Mouse (Mus musculus) ES-CJ7 (cell line): ENCODE results near the gene Phactr4.

Experiments used
- DNase-seq: peaks from one replicate; pipeline ENCODE4 v3.0.0; 2011; ENCODE audit warnings: low read depth, low spot score

Phactr4 gene

GRCm38 (mm10) chr4:132332880-132333279 is 89.4 kb downstream of the Phactr4 start:
- DNase-seq: no peak

DNA sequence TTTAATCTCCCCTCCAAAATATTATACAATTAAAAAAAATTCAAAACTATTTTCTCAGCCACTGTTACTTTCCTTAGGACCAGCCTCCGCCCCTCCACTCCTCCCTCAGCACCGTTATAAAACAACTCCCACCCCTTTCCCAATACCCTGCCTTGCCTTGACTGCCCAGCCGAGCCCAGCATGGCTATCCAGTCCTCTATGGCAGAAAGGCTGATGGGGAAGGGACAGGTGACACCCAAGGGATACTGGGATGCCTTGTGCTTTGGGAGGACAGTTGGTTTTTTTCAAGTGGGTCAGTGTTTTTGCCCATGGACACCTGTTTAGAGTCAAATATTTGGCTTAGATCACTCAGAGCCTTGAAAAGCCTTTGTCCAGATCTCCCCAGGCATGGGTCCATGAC is 90.3 kb downstream of the Phactr4 start:
- no peak for DNase-seq

- DNase-seq: no peak
Measured at GRCm38 (mm10) chr4:132329835-132330354, 92.4 kb downstream of the Phactr4 start.

- DNase-seq: peak; percentile 93
Measured at GRCm38 (mm10) chr4:132329115-132329834, 93.0 kb downstream of the Phactr4 start, which contains the start of gene Trnau1ap. TSS of gene Trnau1ap (minus strand) at chr4:132329538.

DNA sequence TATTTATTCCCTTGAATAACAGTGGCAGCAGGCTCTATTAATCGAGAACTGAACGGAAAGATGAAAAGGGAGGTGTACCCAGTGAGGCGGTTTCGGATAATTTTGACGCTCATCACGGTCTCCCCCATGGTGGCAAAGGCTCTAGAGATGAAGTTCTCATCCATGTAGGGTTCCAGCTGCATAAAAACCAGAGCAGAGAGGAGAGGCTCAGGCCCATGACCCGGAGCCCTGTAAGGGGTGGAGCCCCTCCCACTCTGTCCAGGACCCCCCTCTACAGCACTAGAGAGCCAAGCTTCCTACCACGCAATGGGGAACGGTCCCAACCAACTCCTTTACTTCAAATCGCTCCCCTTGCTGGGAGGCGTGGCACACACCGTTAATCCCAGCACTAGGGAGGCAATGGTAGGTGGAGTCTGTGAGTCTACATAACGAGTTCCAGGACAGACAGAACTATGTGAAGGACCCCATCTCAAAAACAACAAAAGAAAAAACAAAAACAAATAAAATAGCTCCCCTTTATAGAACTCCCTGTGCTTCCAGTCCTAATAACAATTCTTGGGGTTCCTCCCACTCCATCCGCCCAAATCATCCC is 93.8 kb downstream of the Phactr4 start:
- peak; percentile 45 for DNase-seq

DNA sequence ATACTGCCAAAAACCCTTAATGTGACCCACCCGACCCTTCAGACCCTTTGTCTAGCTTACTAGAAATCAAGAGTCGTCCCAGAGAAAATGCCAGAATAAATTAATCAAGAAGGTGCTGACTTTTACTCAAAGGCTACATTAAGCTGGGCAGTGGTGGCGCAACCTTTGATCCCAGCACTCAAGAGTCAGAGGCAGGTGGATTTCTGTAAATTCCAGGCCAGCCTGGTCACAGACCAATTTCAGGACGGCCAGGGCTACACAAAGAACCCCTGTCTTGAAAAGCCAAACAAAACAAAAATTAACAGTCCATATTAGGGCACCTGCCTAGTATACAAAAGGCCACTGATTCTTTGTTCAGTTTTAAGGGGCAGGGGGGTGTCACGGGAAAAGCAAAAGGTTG is 95.8 kb downstream of the Phactr4 start:
- DNase-seq: no peak

GRCm38 (mm10) chr4:132315711-132316110 is 106.6 kb downstream of the Phactr4 start:
- peak; percentile 92 for DNase-seq

DNA sequence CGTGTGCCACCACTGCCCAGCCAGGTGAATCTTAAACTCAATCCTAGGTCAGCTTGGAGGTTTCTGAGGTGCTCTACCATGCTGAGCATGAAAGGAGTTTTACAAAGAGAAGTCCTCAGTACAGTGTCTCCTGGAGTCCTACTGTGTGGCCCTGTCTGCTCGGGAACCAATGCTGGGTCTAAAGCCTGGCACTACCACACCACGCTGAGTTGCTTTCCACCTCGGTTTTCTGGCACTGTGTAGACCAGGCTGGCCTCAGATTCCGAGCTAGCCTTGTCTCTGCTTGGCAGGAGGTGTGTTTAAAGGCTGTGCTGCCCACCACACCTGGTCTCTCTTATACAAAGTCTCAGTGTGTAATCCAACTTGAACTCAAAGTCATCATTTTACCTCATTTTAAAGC is 109.7 kb downstream of the Phactr4 start:
- no peak for DNase-seq

- peak; percentile 46 for DNase-seq
Measured at GRCm38 (mm10) chr4:132311801-132312200, 110.5 kb downstream of the Phactr4 start.

DNA sequence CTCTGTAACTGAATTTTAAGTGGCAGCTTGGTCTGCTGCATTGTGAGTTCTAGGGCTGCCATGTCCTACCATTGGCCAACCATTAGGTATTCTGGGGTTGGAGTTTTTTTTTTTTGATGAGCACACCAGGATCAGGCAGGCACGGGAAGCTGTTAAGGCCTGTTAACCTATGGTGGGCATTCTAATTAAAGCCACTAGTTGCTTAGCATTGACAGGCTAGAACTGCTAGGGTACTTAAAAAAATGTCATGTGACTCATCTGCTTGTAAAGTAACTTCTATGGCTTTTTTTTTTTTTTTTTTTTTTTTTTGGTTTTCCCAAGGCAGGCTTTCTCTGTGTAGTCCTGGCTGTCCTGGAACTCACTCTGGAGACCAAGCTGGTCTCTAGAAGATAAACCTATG is 111.1 kb downstream of the Phactr4 start:
- peak; percentile 51 for DNase-seq

DNA sequence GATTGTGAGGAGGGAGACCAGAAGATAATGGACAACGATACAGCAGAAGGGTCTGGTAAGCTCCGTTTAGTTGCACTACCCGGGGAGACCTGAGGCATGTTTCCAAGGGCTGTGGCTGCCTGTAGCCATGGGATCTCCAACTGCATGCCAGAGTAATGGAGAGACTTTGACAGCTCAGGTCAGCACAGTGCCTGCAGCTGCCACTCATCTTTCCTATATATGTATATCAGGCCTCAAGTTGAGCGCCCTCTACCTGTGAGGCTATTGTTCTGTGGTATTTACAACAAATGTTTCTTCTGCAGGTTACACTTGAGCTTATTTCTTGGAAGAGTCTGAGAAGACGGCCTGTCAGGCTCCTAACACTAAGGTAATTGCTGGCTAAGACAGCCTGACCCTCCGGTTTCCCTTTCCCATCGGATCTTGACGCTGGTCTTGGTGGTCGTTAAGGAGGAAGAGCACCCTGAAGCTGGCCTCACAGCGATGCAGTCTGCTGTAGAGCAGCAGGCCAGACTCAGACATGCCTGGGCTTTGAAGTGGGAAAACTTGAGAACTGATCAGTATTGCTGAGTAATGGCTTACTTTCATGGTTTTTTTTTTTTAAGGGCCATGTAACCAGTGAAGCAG is 112.3 kb downstream of the Phactr4 start:
- peak; percentile 77 for DNase-seq

DNA sequence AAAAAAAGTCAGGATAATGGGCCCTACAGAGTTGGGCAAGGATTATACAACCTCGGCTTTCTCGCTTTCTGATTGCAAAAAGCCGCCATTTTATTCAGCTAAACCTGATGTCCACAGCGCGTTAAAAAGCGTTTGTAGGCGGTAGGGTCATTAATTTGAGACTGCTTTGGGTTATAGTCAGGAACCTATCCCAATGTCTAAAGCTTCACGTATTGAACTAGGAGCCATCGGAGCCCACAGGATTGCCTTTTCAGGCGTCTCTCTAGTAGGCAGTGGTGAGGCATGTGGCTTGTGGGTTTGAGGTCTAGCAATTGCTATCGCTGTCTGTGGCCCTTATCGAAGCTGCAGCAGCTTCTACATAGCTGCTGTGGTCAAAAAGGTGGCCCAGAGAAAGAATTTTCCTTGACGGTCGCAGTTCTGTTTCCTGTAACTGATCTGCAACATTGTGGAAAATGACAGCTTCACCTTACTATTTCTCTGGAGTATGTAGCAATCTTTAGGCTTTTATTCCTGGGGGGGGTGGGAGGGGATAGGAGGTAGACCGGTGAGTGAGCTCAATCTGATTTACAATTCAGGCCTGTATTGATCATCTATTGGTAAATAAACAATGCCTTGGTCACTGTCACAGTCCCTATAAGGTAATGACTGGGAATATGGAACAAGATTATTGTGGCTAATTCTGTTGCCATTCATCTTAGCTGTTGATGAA is 113.0 kb downstream of the Phactr4 start:
- DNase-seq: no peak

- peak; percentile 94 for DNase-seq
Measured at GRCm38 (mm10) chr4:132308437-132309139, 113.7 kb downstream of the Phactr4 start.

- DNase-seq: no peak
Measured at GRCm38 (mm10) chr4:132306004-132306403, 116.3 kb downstream of the Phactr4 start.
